Mouse (Mus musculus) retina, embryonic 14.5 days (tissue): ENCODE measurements around the gene Gm20696.
A peak's percentile ranks its signal among the peaks of the same experiment; 100 is the strongest.

ENCODE experiments used
- DNase-seq: peaks from one replicate; pipeline ENCODE4 v3.0.0-alpha.2; 2015; ENCODE audit warnings: low spot score

The Gm20696 gene

DNA sequence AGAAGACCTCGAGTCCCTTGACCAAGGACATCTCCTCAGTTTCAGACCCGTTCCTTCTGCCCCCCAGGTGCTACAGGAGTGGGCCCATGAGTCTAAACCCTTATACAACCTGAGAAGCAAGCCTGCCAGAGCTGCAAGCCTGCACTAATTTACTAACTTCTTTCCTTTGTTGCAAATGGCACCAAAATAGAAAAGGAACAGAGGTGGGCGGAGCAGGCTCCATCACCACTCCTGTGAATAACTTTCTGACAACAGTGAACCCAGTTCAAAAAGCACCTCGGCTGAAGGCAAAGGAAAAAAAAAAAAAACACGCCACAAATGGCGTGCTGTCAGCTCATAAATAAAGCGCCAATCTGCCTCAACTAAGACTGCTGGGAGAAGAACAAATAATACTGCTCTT is 225.5 kb downstream of the Gm20696 start:
- DNase-seq: no peak

DNA sequence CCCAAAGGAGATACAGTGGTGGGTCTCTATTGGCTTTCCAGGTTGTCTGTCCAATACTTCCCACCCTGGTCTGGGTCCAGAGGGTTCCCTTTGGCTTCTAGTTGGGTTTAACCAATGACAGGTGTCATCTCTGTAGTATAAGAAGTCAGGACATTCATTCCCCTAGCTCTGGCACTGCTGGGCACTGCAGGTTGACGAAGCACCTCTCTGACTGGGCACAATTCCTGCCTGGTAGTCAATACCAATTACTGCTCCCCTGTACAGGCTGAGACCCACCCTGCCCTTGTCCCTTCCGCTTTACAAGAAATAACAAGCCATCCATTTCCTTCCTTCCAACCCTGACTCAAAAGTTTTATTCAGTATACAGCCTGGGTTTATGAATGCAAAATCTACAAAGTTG is 226.0 kb downstream of the Gm20696 start:
- DNase-seq: no peak

DNA sequence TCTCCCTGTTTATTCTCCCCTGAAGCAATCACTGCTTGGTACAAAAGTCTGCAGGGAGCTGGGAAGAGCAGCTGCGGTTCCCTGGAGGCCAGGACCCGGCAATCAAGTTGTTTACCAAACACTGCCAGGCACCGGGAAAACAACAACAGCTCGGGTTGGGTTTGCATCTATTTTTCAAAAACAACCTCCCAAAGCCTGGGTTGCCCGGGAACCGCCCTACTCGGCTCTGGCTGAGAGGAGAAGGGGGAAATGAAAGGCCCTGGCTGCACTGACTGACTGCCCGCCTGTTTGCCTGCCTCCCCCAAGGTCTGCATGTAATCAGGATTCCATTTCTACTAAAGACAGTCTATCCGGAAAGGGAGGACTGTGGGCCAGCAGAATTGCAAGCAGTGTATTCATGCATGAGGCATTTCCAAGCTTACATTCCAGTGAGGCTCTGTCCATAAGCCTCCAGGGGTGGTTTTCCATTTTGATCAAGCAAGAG is 226.7 kb downstream of the Gm20696 start:
- DNase-seq: no peak

DNA sequence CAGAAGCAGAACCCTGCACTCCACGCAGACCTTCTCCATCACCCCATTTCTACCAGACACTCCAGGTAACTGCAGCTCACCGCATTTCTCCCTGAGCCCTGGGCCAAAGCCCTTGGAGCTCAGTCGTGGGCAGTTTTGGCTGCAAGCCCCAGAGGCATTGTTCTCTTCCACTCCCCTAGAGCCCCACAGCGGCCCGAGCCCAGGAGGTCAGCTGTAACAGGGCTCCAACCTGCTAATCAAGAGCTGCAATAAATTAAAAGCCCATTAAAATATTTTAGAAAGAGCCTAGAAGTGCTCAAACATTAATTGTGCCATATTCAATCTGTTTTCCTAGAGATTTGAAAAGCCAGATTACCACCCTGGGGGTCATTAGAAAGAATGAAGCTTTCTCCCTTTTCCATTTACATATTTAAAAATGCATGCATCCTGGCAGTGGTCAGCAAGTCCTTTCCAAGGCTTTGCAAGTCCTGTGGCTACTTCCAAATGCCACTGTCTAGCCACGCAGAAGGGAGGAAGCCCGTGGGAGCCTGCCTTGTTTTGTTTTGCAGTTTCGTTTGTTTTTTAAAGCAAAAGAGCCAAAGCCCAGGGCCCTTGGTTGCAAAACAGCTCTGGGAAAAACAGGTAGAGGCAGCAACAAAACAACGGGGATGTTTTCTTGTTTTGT is 227.3 kb downstream of the Gm20696 start:
- no peak for DNase-seq

DNA sequence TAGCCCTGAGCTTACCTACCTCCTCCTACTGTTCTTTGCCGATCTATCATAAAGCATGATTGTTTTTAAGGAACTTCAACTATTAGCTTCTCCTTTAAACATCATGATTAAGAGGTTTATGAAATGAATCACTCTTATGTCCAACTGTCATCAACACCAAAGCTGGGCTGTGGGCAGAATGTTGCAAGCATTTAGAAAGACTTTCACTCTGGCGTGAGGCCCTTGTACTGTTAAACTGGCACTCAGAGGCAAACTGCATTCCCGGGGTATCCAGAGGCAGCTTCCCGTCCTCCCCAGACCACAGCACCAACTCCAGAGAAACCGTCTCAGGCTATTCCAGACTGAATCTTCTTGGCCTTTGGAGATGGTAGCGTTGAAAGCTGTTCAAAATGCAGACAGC is 230.2 kb downstream of the Gm20696 start:
- no peak for DNase-seq

DNA sequence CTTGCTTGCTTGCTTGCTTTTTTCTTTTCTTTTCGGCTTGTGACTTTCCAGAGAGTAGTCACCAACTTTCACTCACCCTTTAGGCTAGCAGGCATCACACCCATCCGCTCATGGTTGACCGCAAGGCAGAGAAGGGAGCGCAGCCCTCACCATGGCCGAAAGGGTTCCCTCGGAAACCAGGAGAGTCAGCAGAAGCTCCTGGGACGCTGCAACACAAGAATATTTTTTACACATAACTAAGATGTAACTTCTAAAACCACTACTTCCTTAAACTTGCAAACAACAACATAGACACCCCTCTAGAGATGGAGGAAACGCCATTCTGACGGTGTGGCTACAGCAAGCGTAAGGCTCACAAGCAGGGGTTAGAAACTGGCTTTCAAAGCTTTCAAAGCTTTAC is 231.5 kb downstream of the Gm20696 start:
- no peak for DNase-seq

DNA sequence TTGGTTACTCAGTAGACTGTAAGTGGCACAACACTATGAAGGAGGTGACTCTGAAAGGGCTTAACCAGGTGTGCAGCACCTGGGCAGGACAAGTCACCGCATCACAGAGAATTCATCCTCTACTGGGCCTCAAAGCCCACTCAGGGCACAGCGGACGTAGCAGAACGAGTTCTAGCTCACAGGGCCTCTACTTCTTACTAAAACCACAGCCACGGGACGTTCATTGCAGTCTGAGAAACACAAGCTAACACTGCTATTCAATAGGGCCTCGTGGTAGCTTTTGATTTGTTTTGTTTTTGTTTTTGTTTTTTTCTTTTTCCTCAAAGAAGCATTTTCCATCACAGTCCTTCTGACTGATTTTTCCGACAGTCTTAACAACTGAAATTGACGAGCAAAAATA is 233.6 kb downstream of the Gm20696 start:
- no peak for DNase-seq

DNA sequence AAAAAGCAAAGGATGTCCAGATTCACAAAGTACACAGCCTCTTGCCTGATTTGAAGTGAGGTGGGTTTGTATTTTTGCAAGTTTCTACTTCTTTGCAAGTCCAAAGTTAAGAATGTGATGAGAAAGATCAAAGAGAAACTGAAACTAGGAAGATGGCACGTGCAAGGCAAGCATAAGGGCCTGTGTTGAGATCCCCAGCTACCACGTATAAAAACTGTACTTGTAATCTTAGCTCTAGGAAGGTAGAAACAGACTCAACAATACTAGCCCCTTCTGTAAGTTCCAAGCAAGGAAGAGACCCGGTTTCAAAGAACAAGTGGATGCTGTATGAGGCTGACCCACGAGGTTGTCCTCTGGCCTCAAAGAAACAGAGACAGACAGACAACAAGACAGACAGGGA is 234.7 kb downstream of the Gm20696 start:
- DNase-seq: no peak

DNA sequence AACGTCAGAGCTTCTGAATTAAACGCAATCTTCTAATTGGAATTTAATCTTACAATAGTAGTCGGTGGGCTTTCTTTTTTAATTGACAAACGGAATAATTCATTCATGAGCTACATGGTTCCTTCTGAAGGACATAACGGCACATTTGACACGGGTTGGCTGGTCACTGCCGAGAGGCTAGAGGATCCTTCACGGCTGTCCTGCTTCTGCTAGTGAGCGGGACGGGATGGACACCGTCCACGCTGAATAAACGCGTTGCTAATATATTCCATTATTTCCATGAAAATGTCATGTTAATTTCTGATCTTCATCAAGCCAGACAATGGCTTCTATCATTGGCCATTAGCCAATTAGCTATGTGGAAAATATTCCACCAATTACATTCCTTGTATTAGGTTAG is 236.0 kb downstream of the Gm20696 start:
- peak; percentile 43 for DNase-seq

DNA sequence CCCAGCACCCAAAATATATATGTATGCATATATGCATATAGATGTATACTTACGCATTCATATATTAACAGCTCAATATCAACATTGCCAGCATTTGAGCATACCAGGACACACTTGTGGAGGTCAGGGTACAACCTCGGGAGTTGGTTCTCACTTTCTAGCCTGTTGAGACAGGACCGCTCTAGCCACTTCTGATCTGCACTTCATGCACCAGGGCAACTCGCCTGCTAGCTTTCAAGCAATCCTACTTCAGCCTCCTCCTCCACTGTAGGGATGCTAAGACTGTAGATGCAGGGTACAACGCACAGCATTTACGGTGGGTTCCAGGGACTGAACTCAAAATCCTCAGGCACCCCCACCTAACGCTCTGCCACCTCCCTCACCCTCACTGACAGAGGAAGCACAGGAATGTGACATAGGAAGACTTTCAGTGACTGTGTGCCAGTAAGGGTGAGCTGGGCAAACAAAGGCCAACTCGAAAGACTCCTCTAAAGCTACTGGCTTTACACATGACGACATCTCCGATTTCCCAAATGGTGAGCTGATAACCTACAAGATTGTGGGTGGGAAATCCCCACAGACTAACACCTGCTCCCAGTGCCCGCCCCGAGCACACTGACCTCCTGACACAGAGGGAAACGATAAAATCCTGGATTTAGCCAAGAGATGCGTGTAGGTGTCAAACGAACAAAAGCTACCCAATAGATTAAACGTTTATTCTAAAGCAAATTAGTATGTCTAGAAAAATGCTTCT is 237.0 kb downstream of the Gm20696 start:
- DNase-seq: no peak

DNA sequence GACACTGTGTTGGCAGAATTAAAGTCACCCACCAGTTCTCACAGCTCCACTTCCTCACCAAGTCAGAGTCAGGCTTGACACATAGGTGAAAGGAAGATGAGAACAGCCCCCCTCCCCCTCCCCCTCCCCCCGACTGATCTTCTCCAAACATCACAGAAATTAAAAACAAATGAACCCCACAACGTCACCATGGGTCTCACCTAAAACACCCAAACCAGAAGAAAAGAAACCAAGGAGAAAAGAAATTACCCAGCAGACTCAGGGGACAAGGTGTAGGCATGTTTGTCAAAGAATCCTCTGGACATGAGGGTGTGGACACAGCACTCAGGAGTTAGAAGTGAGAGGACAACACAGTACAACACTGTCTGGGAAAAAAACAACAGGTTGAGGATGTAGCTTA is 237.6 kb downstream of the Gm20696 start:
- no peak for DNase-seq

DNA sequence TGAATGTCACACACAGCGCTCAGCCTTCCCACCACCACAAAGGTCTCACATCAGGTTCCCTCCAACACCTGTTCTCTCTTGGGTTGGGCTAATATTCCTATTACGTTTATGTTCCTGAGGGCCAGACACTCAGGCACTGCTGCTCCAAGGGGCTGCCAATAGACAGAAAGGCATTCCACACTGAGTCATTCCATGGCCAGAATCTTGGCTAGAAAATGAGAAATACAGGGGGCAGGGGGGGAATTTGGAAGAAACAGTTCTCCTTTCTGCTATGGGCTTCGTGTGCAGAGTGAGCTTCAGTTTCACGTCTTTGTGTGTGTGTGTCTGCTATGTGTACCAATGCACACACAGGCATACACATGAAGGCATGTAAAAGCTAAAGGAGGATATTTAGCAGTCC is 239.3 kb downstream of the Gm20696 start:
- DNase-seq: no peak

DNA sequence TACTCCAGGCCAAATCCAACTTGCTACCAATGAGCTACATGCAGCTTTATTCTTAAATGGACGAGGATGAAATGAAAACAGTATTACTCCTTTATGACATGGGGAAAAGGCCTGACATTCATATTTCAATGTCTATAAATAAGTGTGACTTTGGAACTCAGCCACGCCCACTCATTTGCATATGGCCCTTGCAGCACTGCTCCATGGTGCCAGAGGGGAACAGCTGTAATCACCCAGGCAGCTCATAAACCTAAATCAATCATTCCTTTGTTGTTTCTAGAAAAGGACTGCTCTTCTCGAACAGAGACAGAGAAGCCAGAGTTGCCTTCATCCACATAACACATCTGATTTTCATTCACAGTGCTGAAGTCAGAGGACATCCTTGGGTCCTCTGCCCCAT is 241.6 kb downstream of the Gm20696 start:
- no peak for DNase-seq

DNA sequence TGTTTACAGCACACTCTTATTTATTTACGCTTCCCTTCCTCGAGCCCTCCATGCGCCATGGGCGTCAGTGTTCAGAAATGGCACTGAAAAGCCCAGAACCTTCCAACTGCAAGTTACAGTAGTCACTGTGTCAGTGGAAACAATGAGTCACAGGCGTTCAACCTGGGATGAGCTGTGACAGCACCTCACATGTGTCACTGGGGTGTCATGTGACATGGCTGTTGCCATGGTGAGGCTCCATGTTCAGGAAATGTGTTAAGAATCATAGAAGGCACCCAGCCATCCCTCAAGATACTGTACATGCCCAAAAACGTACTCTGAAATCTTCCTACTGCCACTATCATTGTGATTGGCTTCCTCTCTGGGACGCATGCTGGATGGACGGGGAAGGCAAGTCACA is 245.9 kb downstream of the Gm20696 start:
- no peak for DNase-seq

DNA sequence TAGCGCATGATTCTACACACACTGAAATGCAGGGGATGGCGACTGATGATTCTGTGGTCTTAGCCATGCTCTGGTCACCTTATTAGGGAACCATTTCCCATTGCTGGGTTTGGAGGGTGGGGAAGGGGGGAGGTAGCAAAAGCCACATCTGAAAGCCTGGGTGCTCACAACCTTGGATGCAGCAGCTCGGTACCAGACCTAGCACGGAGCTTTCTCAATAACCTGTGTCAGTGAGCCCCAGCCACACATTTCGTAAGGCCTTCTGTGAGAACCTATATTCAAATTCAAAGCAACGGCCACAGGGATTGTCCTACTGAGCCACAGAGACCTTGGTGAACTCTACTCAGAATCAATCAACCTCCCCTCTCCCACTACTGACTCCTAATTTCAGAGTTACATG is 254.0 kb downstream of the Gm20696 start:
- no peak for DNase-seq

DNA sequence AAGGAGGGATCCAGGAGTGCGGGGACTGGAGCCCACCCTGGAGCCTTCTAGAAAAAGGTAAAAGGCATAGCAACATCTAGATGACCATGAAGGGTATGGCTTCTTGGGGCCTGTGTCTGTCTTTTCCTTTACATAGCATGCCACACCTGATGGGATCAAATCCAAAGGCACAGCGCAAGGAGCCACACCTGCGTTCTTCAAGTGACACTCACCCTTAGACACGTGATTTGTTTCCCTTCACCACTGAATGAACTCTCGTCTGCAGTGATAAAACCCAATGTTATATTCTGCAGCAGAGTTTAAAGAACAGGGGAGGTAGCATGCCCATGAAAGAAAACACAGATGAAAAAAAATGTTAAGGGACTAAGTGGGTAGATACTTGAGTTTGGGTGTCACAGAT is 257.0 kb downstream of the Gm20696 start:
- no peak for DNase-seq

DNA sequence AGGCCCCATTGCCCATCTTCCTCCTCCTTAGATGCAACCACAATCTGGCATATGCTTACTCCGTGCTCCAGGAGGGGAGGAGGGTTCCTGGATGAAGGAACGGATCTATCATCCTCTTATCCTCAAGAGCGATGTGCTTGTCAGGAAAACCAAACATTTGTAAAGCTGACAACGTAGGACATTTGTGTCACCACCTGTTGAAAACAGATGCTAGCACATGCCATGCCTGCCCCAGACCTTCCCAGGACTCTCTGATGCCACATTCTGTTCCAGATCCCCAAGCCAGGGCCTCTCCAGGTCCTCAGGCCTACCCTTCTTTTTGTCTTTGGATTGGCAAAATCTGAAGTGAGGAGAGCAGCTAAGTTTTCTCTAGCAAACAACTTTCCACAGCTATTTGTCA is 257.7 kb downstream of the Gm20696 start:
- DNase-seq: no peak

DNA sequence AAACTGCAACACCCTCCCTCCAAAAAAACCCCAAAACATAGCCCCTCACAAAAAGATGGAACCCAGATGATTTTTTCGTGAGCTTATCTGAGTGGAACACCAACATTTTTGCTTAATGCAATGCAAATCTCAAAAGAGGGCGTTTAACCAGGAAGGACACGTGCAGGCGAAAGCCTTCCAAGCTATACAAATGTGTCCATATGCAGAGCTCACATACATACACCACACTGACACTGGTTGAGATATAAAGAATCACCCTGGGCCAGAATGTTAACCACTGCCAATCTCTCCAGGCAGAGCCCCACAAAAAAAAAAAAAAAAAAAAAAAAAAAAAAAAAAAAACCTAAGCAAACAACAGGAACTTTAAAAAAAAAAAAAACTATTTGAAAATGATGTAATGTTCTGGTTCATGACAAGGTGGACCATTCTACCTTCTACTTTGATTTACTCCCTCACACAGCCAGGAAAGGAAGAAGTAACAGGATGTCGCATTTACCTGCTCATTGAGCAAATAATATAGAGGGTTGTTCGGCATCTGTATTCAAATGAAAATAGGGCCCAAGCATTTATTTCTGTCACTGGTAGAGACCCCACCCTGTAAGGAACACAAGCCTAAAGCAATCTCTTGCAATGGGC is 262.7 kb downstream of the Gm20696 start:
- DNase-seq: no peak

DNA sequence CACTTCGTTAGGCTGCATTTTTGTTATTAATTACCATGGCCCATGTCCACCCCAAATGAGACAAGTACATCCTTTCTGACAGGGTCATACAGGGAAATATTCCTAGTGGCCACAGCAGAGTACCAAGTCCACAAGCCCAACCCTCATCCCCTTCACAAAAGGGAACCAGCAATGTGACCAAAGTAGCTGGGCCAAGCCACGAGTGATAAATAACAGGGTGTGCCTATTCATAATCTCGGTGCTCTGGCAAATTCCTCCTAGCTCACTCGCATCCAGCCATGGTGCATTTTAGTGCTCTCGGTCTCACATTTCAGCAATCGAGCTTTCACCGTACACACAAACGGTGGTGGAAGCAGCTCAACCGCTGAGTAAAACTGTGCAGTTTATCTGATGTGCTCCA is 263.7 kb downstream of the Gm20696 start:
- no peak for DNase-seq

DNA sequence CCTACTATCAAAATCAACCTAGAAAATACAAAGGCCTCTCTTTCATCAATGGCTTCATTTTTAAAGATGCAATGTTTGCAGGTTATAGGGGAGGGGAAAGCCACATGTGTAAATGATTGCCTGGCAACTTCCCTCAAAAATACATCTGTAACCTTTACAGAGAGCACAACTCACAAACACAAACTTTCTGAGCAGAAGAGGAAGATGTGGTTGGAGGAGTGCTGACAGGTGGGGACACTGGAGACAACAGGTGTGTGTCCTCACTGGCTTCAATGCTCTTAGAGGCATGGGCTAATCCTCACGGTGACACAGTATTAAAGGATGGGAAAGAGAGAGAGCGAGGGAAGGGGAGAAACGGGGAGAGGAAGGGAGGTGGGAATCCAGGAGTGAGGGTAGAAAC is 264.2 kb downstream of the Gm20696 start:
- no peak for DNase-seq

DNA sequence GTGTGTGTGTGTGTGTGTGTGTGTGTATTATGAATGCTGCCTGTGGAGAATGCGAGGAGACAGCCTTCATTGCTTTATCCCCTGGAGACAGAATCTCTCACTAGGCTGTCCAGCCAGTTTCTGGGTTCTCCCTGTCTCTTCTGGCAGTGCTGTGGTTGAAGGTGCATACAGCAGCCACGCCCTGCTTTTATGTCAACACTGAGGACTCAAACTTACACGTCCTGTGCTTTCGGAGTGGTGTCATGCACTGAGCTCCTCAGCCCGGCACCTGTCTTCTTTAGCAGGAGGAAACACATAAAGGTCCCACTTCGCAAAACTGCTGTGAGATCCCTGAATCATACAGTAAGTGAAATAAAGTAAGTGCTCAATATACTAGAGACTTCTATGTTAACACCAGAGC is 264.8 kb downstream of the Gm20696 start:
- no peak for DNase-seq

DNA sequence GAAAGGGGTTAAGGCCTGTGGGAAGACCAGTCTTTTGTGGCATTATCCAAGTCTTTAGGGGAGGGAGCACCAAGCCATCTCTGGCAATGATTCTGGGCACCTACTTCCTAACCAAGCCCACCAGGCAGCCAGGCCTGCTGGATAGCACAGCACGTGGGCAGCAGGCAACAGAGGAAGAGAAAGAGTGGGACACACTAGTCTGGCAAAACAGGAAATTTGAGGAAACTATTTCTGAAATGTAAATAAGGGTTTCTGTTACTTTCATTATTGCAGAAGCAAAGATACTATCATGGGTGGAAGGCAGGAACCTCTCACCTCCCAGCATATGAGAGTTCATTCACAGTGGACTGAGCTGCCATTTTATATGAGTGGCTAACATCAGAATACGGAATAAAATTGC is 265.4 kb downstream of the Gm20696 start:
- no peak for DNase-seq

DNA sequence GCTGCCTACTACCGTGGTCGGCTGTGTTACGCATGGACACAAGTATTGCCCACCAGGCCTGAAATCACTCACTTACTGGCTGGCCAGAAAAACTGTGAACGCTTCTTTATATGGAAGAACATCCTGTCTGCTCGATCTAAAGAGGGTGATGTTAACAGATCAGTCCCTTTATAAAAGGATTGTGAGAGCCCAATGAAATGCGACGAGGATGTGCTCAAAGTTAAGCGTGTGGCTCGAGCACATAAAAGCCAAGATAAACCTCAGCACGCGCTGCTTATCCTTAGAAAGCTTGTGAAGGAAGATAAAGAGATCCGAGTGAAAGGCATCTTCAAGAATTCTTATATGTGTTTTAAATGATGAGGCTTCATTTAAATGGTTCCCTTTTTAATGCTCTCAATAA is 270.9 kb downstream of the Gm20696 start:
- DNase-seq: no peak
